Mouse (Mus musculus) bone marrow, adult 2 months (tissue): Measurements from ENCODE around the gene Gm5728.
"Not testable (repeated sequence)": the region's sequence is repeated elsewhere in the genome, so short reads cannot be mapped to it uniquely, and the experiment has no call there.

Experiments
- CTCF ChIP-seq: fragments of 200-500 bp; IDR thresholded peaks from 2 replicates; pipeline ENCODE4 v1.5.1; 2011; ENCODE audit warnings: low read length, control low read depth; ENCODE audit not compliant: control insufficient read depth, insufficient read depth
- POLR2A ChIP-seq: fragments of 200-500 bp; IDR thresholded peaks from 2 replicates; pipeline ENCODE4 v1.6.1; 2011; ENCODE audit warnings: low read depth, mild to moderate bottlenecking, control low read depth, low read length, borderline replicate concordance; ENCODE audit not compliant: control insufficient read depth

DNA sequence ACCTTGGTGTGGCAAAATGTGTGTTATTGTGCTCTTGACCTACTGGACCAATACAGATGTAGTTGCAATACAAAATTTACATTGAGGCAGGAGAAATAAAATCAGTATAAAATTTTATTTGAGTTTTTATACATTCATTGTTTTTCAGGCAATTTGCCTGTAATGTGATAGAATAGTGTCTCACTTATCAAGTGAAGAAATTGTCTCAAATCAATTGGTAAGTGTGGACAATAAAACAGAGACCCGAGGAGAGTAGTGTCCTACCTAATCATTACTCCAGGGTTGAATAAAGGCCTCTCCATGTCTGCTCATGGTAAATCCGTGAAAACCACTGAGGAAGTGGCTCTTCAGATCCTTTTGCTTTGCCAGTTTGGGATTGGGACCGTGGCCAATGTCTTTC lies 42.4 kb upstream of the Gm5728 start, which contains the start of gene Vmn1r100:
- not testable (repeated sequence) for TF ChIP-seq CTCF, POLR2A
